Mouse (Mus musculus): ENCODE results near the gene Dazap2.

- no peak for TF ChIP-seq CTCF (IDR thresholded peaks at IDR 0.05; ENCODE audit: borderline replicate concordance, control insufficient read depth, extremely low read depth, insufficient read depth, low read length, poor library complexity)
- peak; percentile 47; the same call in 1 of the 2 replicates for TF ChIP-seq POLR2A (IDR thresholded peaks at IDR 0.05; ENCODE audit: control insufficient read depth, extremely low read depth, insufficient read depth, low read length, poor library complexity)
Measured at GRCm38 (mm10) chr15:100615825-100616220, 674 bp downstream of the Dazap2 start.
